Mouse (Mus musculus) embryo, embryonic 9.5 days (tissue): ENCODE data around the gene Tradd.

Source experiments
- DNase-seq: peaks from one replicate; pipeline ENCODE4 v3.0.0-alpha.2; 2017; ENCODE audit errors: extremely low spot score

Tradd gene

DNA sequence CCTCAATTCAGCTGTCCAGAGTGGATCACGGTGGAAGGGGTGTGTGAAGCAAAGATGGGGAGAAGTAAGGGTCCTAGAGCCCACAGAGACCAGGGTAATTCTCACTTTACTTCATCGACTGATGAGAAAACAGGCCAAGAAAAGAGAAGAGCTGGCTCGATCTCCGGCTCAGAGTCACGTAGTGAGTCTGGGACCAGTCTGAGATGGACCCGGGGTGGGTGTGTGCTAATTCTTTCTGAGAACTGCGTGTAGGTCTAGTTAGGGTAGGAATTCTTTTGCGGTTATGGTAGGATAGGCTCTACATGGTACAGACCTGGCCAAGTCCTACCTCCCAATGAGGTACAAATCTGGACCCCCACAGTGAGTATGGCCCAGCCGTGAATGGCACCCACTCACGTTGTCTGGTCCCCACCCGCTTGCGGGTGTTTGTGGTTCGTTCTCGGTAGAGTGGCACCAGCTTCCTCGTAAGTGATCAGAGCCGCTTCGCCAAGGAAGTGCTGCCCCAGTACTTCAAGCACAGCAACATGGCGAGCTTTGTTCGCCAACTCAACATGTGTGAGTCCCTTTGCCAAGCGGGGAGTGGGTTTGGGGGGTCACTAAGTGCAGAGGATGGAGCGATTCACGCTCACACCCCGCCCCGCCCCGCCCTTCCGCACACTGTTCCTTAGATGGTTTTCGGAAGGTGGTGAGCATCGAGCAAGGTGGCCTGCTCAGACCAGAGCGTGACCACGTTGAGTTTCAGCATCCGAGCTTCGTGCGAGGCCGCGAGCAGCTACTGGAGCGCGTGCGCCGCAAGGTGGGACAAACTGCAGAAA, 5.9 kb upstream of the Tradd start:
- DNase-seq = no peak

DNA sequence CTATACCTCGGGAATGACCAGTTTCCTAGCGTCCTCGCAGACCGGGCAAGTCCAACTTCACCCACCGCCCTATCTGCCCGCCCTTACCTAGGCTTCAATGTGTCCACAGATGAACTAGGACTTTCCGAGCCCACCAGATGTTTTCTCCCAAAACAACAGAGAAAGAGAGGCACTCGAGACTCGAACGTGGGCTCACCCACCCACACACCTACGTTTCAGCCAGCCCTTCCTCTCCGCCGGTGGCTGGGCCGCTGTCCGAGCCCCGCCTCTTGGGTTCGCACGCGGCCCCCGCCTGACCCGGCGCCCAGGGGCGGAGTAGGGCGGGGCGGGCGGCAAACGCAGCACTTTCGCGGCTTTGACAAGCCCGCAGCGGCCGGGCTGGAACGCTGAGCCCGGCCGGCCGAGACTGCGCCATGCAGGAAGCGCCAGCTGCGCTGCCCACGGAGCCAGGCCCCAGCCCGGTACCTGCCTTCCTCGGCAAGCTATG, 5.1 kb upstream of the Tradd start, which contains the start of gene Hsf4:
Hsf4 (plus strand) TSS at position 341 of the 487 bp plus-strand sequence.
- no peak for DNase-seq

DNA sequence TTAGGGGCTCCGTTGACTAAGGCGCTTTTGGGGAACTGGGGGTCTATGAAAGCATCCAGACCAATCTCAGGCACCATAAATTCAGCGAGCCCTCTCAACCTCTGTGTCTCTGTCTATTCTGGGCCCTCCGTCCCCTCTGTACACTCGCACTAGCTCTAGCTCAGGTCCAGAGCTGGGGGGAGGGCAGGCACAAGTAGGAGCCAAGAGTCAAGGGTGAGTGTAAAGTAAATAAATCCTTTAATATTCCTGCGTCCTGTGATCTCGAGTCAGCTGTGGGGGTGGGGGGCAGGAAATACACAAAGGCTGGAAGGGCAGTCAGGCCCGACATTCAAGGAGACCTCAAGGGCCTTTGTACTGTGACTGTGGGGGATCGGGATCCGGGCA, 4.7 kb upstream of the Tradd start:
- no peak for DNase-seq

- DNase-seq = no peak
Measured at GRCm38 (mm10) chr8:105268342-105269074, 4.1 kb upstream of the Tradd start.

DNA sequence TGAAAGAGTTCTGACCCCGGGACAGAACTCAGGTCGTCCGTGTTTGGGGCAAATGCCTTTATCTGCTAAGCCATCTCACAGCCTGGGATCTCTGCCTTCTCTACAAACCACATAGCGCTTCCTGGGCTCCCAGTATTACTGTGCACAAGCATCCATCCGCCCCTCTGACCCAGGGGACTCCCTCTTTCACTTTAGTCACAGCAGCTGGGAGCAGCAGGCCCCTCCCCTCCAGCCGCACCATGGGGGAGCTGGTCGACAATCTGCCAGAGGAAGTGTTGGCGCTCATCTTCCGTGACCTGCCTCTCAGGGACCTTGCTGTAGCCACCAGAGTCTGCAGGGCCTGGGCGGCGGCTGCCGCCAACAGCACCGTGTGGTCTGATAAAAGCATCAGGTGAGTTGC, 2.4 kb upstream of the Tradd start:
- no peak for DNase-seq

GRCm38 (mm10) chr8:105265128-105265527, 719 bp upstream of the Tradd start:
- no peak for DNase-seq

DNA sequence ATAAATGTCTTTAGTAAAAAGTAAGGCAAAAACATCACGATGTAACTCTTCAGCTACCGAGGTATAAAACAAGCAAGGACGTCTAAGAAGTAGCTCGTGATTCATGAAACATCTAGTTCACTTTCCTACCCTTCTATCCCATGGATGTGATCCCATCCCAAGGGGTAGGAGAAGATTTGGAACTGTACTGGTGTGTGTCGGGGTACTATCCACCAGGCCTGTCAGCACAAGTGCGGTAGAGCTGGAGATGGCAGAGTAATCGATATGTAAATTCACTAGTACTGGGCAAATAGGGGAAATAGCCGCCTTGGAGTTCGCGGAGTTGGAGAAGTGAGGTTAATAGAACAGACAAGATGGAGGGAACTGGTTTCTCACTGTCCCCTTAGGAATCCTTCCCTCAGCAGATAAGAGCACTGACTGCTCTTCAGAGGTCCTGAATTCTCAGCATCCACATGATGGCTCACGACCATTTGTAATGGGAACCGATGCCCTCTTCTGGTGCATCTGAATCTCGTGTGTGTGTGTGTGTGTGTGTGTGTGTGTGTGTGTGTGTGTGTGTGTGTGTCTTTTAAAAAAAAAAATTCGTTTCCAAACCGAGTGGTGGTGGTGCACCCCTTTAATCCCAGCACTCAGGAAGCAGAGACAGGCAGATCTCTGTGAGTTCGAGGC, 1.0 kb downstream of the Tradd start:
- no peak for DNase-seq

GRCm38 (mm10) chr8:105261326-105261980, 3.0 kb downstream of the Tradd start:
- DNase-seq = no peak

DNA sequence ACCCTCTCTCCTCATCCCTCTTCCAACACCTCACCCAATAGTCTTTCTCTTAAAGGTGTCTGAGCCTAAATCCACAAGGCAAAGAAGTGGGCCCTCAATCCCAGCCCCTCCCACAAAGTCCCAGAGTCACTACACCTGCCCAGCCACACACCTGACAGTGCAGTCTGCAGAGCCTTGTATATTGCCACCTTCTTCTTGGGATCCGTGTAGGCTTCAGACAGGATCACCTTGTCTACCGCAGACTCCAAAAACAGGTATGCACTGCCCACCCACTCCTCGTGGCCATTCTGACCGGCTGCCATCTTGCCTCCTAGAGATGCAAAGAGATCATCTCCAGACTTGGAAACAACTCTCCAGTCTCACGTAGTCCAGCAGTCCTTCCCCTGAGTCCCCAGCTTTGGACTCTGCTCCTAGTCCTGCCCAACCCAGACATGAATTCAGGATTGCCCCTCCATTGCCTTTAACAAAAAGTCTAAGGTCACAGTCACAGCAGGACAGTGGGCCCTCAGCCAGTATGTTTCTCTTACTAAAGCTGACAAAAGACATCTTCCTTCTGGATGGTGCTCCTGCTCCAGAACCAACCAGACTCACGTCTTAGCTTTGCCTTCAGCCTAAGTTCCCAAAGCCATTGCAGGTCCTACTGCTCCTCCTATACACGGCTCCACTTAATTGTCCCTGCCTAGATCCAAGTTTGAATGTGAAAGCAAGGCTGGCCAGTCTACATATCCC, 3.9 kb downstream of the Tradd start:
- no peak for DNase-seq

DNA sequence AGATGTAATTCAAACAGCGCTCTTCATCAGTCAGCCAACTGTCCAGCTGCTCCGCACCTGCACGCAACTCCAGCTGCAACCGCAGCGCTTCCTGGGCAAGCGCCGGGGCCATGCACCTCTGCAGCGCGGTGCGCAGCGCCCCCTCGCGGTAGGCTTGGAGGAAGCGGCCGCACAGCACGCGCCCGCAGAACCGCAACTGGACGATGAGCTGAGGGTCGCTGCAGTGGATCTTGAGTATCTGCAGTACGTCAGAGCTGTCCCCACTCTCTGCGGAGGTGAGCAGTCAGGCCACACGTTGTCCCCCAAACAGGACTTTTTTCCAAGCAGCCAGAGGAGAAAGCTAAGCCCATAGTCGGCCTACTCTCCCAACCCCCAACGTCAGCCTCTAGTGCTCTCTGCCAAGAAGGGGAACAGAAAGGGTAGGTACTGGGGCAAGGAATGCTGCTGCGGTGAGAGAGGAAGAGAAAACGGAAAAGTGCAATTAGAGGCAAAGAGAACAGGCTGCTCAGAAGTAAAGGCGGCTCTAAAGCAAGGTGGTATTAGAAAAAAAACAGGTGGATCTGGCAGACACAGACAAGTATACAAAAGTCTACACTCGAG, 4.6 kb downstream of the Tradd start:
- peak; percentile 78 for DNase-seq

DNA sequence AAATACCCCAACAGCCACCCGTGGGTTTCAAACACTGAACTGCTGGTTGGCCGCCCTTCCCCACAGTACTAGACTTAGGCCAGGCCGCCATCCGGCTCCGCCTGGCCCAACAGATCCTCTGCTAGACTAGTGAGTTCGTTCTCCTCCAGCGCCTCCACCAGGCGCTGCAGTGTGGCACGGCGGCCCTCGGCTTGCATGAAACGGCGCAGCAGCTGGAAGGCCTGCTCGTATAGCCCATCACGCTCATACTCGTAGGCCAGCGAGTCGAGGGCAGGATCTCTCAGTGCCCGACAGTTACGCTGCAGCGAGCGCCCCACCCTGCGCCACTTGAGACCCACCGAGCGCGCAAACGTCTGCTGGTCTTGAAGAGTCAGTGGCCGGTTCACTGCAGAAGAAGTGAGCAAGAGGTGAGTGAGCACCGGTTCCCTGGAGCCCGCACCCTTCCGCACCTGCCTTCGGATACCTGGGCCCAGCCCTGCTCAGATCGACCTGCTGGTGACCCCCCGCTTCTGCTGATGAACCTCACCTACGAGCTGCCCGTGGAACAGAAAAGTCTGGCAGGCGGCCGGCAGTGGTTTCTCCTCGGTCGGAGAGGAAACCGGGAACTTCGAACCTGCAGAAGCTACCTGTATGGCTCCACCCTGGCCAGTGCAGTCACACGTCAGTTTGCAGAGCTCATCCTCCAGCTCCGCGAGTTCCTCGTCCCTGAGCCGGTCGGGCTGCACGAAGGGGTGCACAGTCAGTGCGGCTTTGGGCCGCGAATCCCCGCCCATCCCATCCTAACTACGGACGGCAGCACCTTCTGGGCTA, 5.3 kb downstream of the Tradd start:
- no peak for DNase-seq

- DNase-seq = no peak
Measured at GRCm38 (mm10) chr8:105257318-105258114, 6.9 kb downstream of the Tradd start.

GRCm38 (mm10) chr8:105254966-105255350, 9.5 kb downstream of the Tradd start, which contains the start of gene B3gnt9:
B3gnt9 (minus strand) TSS chr8:105255153.
- no peak for DNase-seq

- DNase-seq = peak; percentile 90
Measured at GRCm38 (mm10) chr8:105254152-105254965, 10.1 kb downstream of the Tradd start.

DNA sequence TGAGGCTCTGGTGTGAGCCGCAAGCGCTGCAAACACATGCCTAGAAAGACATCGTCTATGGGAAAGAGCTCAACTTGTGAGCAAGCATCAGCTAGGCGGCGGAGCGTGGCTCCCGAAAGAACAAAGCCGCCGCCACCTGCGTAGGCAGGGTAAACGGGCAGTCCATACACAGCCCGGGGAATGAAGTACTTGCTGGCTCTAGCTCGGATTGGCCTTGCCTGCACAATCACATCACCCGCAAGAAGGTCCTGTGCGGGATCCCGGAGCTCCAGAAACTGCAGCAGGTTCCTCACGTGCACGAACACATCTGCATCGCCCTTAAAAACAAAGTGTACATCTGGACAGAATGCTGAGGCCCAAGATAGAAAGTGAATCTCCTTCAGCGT, 10.7 kb downstream of the Tradd start:
- no peak for DNase-seq

GRCm38 (mm10) chr8:105252680-105253537, 11.5 kb downstream of the Tradd start:
- DNase-seq = no peak

DNA sequence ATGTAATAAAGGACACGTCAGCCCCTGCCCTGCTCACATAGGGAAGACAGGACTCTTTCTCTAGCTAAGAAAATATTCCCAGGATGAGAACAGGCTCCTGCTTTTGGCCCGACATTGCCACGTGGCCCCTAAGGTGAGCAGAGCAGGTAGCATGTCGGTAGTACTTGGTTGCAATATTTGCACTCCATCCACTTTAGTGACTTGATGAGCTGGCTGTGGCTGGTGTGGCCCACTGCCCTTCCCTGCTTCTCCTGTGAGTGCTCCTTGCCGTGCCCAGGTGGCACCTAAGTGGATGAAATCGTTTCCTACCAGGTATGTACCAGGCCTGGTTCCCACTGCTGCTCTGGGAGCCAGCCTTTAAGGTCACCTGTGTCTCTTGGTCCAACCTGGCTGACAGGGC, 12.5 kb downstream of the Tradd start:
- DNase-seq = no peak
